Mouse (Mus musculus): ENCODE measurements around the gene Vps13a.
"Not testable (repeated sequence)": the region's sequence is repeated elsewhere in the genome, so short reads cannot be mapped to it uniquely, and the experiment has no call there.

Gene Vps13a

GRCm38 (mm10) chr19:16780790-16781384 lies at the start of gene Vps13a:
TSS of gene Vps13a (minus strand) at chr19:16780933.
- CTCF ChIA-PET: interaction anchor here (0.6 kb wide), 1 partner anchor 12 kb away, joined by 3 read pairs; no protein-coding TSS in a partner anchor

GRCm38 (mm10) chr19:16827657-16828056 lies 46.9 kb upstream of the Vps13a start:
- CTCF ChIA-PET: no interaction called here

GRCm38 (mm10) chr19:16825228-16825627 lies 44.5 kb upstream of the Vps13a start:
- CTCF ChIA-PET: no interaction called here

- CTCF ChIA-PET: interaction anchor here (0.6 kb wide), 1 partner anchor 42 kb away, joined by 4 read pairs; no protein-coding TSS in a partner anchor
These were observed 34.1 kb upstream of the Vps13a start for GRCm38 (mm10) chr19:16814848-16815247.

- CTCF ChIA-PET: no interaction called here
These were observed 32.6 kb upstream of the Vps13a start for GRCm38 (mm10) chr19:16813306-16813705.

- CTCF ChIA-PET: no interaction called here
These were observed 31.4 kb upstream of the Vps13a start for GRCm38 (mm10) chr19:16812072-16812608.

- CTCF ChIA-PET: interaction anchor here (0.8 kb wide), 1 partner anchor 549 kb away, joined by 5 read pairs; no protein-coding TSS in a partner anchor
These were observed 24.4 kb upstream of the Vps13a start for GRCm38 (mm10) chr19:16805102-16805501.

GRCm38 (mm10) chr19:16804578-16804977 lies 23.8 kb upstream of the Vps13a start:
- CTCF ChIA-PET: interaction anchor here (0.8 kb wide), 1 partner anchor 550 kb away, joined by 5 read pairs; no protein-coding TSS in a partner anchor

GRCm38 (mm10) chr19:16802707-16803106 lies 22.0 kb upstream of the Vps13a start:
- CTCF ChIA-PET: interaction anchor here (0.6 to 0.7 kb wide), 2 partner anchors 270 to 1913 kb away, joined by 3 to 7 read pairs; no protein-coding TSS in a partner anchor

GRCm38 (mm10) chr19:16802123-16802522 lies 21.4 kb upstream of the Vps13a start:
- CTCF ChIA-PET: interaction anchor here (0.6 kb wide), 1 partner anchor 1914 kb away, joined by 3 read pairs; no protein-coding TSS in a partner anchor

- CTCF ChIA-PET: no interaction called here
These were observed 17.2 kb upstream of the Vps13a start for GRCm38 (mm10) chr19:16797923-16798322.

GRCm38 (mm10) chr19:16794486-16794885 lies 13.8 kb upstream of the Vps13a start:
- CTCF ChIA-PET: not testable (repeated sequence)

- CTCF ChIA-PET: interaction anchor here (0.7 kb wide), 1 partner anchor 1793 kb away, joined by 3 read pairs; no protein-coding TSS in a partner anchor
These were observed 9.2 kb upstream of the Vps13a start for GRCm38 (mm10) chr19:16789930-16790329.

- CTCF ChIA-PET: no interaction called here
These were observed 4.1 kb upstream of the Vps13a start for GRCm38 (mm10) chr19:16784879-16785278.

GRCm38 (mm10) chr19:16781406-16782019 lies 780 bp upstream of the Vps13a start:
- CTCF ChIA-PET: interaction anchor here (0.6 to 0.7 kb wide), 2 partner anchors 73 to 461 kb away, joined by 4 to 7 read pairs; no protein-coding TSS in a partner anchor

- CTCF ChIA-PET: interaction anchor here (0.6 kb wide), 1 partner anchor 11 kb away, joined by 3 read pairs; no protein-coding TSS in a partner anchor
These were observed 416 bp downstream of the Vps13a start for GRCm38 (mm10) chr19:16780251-16780783.

- CTCF ChIA-PET: no interaction called here
These were observed 947 bp downstream of the Vps13a start for GRCm38 (mm10) chr19:16779786-16780185.

GRCm38 (mm10) chr19:16779281-16779680 lies 1.5 kb downstream of the Vps13a start:
- CTCF ChIA-PET: no interaction called here

GRCm38 (mm10) chr19:16778578-16778977 lies 2.2 kb downstream of the Vps13a start:
- CTCF ChIA-PET: no interaction called here

- CTCF ChIA-PET: no interaction called here
These were observed 2.8 kb downstream of the Vps13a start for GRCm38 (mm10) chr19:16777901-16778300.

GRCm38 (mm10) chr19:16777391-16777790 lies 3.3 kb downstream of the Vps13a start:
- CTCF ChIA-PET: interaction anchor here (0.7 kb wide), 1 partner anchor 961 kb away, joined by 3 read pairs; no protein-coding TSS in a partner anchor

All from spleen, embryonic (tissue).